Mouse (Mus musculus) embryonic facial prominence, embryonic 14.5 days (tissue): ENCODE measurements around the gene Cacnb4. TPM values are rescaled to one million over a fixed set of nuclear protein-coding genes. Genes with fewer than 3 reads are reported as not detected.

ENCODE experiments used
- ATAC-seq: fragments of 200-750 bp; cut with Nextera tagmentation; 2 replicates; pipeline ENCODE4 v1.8.0; 2017; ENCODE audit warnings: low read depth, moderate number of reproducible peaks, moderate TSS enrichment
- DNase-seq: peaks from one replicate; pipeline ENCODE4 v3.0.0-alpha.2; 2015; ENCODE audit warnings: low spot score
- H3K27ac ChIP-seq: fragments of 300-500 bp; sonication (generic); replicated peaks from 2 replicates; pipeline ENCODE4 v1.5.1; 2014; ENCODE audit warnings: low read depth, mild to moderate bottlenecking, low read length, moderate library complexity
- H3K27me3 ChIP-seq: fragments of 300-500 bp; sonication (generic); replicated peaks from 2 replicates; pipeline ENCODE4 v1.6.1; 2014; ENCODE audit warnings: low read length; ENCODE audit not compliant: control insufficient read depth, insufficient read depth
- H3K36me3 ChIP-seq: fragments of 300-500 bp; sonication (generic); 2 replicates; pipeline ENCODE4 v1.6.1; 2014; ENCODE audit warnings: low read length, mixed read lengths; ENCODE audit not compliant: control insufficient read depth, insufficient read depth
- H3K4me1 ChIP-seq: fragments of 300-500 bp; sonication (generic); 2 replicates; pipeline ENCODE4 v1.6.1; 2014; ENCODE audit warnings: antibody characterized with exemption, low read length; ENCODE audit not compliant: control insufficient read depth, insufficient read depth
- H3K4me2 ChIP-seq: fragments of 300-500 bp; sonication (generic); 2 replicates; pipeline ENCODE4 v1.6.1; 2014; ENCODE audit warnings: low read depth, mild to moderate bottlenecking, low read length, moderate library complexity, mixed read lengths
- H3K4me3 ChIP-seq: fragments of 300-500 bp; sonication (generic); 2 replicates; pipeline ENCODE4 v1.5.1; 2014; ENCODE audit warnings: low read depth, mild to moderate bottlenecking, low read length
- H3K9ac ChIP-seq: fragments of 300-500 bp; sonication (generic); 2 replicates; pipeline ENCODE4 v1.6.1; 2014; ENCODE audit warnings: low read depth, mild to moderate bottlenecking, low read length, moderate library complexity, mixed read lengths
- H3K9me3 ChIP-seq: fragments of 300-500 bp; sonication (generic); 2 replicates; pipeline ENCODE4 v1.6.1; 2016; ENCODE audit warnings: low read length; ENCODE audit not compliant: control insufficient read depth
- WGBS: fragments of 180-500 bp; shearing (Covaris S2); extraction: QIAGEN DNeasy Blood & Tissue Kit; methylation state at CpG from one replicate; pipeline ENCODE4 v1.1.7; 2014; 5-methylcytosine and 5-hydroxymethylcytosine counted together
- polyA plus RNA-seq: library from polyadenylated mRNA; unstranded; fragments of >200 nt; fragmentation: Nextera tagmentation; extraction: Ambion mirVana; gene quantifications from 2 replicates; pipeline ENCODE4 v1.2.1, GENCODE M21; 2014

The Cacnb4 gene
- 1.4 and 3.1 TPM in 2 replicates for polyA plus RNA-seq

DNA sequence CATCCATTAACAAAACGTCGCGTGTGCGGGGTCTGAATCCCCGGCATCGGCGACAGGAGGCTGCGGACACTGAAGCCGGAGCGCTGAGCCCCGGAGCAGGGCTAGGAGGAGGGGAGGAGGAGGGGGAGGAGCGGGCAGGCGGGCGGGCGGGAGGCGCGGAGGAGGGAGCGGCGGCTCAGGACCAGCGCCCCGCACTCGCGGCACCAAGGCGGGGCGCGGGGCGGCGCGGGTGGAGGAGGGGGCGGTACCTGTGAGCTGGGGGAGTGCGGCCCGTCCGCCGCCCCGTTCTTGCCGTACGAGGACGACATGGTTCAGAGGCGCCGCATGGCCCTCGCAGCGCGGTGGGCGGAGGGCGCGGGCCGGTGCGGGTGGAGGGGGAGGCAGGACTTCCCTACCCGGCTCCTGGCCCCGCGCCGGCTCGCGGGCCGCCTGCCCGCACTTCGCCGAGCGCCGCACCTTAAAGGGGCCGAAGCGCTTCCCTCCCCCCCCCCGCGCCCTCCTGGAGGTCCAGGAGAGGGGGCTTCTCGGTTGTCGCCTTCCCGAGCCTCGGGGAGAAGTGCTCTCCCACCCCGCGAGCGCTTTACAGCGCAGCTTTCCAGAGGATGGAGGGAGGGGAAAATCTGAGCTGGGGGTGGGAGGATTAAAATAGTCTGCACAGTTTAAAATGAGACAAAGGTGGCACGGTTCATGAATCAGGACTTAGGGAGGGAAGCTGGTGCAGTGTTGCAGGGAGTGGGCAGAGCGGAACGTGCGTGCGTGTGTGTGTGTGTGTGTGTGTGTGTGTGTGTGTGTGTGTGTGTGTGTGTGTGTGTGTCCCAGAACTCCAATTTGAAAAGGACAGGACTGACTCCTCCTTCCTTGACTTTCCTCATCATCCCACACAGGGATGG lies at the start of gene Cacnb4:
TSS of gene Cacnb4 (minus strand) at position 809 of the 890 bp plus-strand sequence.
- peak within 1 kb of the TSS; percentile 96 for H3K4me2 ChIP-seq
- H3K27me3 ChIP-seq = peaks cover 19% of the 10 kb centered on the region
- no peaks in the 10 kb centered on the region for H3K36me3 ChIP-seq
- H3K4me3 ChIP-seq = peak within 1 kb of the TSS; percentile 68
- H3K9ac ChIP-seq = peak within 1 kb of the TSS; percentile 72
- H3K9me3 ChIP-seq = no peaks in the 10 kb centered on the region
- under 1% methylated on average over 17 of the region's 77 CpGs for WGBS
- peak; percentile 68 for DNase-seq
- no peak within 1 kb of the TSS for H3K27ac ChIP-seq
- peak; percentile 82 for ATAC-seq
- peaks cover 13% of the 10 kb centered on the region for H3K4me1 ChIP-seq

DNA sequence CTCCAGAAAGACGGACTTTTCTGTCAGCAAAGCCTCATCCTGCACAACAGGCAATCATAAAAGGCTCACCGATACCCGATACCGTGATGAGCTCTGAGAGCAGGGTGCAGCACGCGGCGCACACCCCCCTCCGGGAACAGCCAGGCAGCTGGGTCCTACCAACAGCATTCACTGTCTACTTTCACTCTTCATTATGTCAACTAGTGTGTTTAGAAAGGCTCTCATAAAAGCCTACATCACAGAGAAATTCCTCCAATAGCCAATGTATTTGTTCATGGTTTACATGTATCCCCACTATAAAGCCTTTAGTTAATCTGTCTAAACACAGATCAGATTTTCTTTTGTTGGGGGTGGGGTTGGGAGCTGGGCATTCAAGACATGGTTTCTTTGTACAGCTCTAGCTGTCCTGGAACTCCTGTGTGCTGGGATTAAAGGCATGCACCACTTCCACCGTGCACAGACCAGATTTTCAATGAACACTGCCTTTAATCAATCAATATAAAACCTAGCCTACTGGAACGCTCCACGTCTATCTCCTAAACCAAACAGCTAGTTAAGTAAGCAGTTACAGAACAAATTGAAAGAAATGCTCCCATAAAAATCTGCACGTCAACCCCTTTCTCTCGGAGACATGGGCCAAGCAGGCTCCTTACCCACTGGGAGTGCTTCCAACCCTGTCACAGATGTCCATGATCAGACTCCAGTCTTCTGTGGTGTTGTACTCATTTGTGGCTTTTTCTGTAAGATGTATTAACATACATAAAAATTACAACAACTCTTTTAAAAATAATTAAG lies 43.8 kb upstream of the Cacnb4 start:
- Histone ChIP-seq H3K36me3 (peaks cover 7% of the 10 kb centered on the region; the same call in 1 of the 2 replicates), H3K27me3 (no peaks in the 10 kb centered on the region), H3K27ac (no peak overlapping the region), H3K4me2 (peak overlapping the region; percentile 7; the same call in 1 of the 2 replicates), H3K9me3 (no peaks in the 10 kb centered on the region), H3K4me3 (no peak overlapping the region), H3K9ac (no peak overlapping the region), H3K4me1 (no peaks in the 10 kb centered on the region)
- ATAC-seq = peak; percentile 86
- DNase-seq = peak; percentile 44
- WGBS = 48% methylated on average over 13 of the region's 13 CpGs

GRCm38 (mm10) chr2:52717076-52717475 lies 40.4 kb upstream of the Cacnb4 start:
- H3K4me3 ChIP-seq = no peak overlapping the region
- WGBS = 89% methylated on average over 5 of the region's 5 CpGs
- no peaks in the 10 kb centered on the region for H3K4me1 ChIP-seq
- DNase-seq (no peak), ATAC-seq (no peak)
- H3K9ac ChIP-seq = no peak overlapping the region
- no peak overlapping the region for H3K4me2 ChIP-seq
- H3K36me3 ChIP-seq = peaks cover 29% of the 10 kb centered on the region
- H3K27ac ChIP-seq = no peak overlapping the region
- no peaks in the 10 kb centered on the region for H3K27me3 ChIP-seq
- H3K9me3 ChIP-seq = no peaks in the 10 kb centered on the region

DNA sequence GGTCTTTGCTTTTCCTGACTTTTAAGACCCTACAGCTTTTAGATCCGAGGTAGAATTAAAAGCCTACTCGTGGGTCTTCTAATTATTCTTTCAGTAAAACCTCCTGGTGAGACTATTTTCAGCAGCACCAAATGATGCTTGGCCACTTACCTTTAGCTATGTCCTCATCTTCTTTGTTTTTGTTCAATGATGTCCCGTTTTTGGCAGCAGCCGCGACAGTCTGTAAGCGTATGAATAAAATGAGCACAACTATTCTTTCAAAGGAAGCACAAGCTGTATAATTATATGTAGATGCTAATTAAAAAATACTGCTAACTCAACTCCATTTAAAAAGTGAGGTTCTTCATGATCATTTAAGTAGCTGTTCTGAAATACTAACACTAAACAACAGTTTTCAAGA lies 38.9 kb upstream of the Cacnb4 start:
- Histone ChIP-seq H3K9ac (no peak overlapping the region), H3K4me2 (no peak overlapping the region), H3K36me3 (peaks cover 30% of the 10 kb centered on the region), H3K27me3 (no peaks in the 10 kb centered on the region), H3K4me1 (no peaks in the 10 kb centered on the region), H3K4me3 (no peak overlapping the region), H3K9me3 (no peaks in the 10 kb centered on the region), H3K27ac (no peak overlapping the region)
- DNase-seq = no peak
- 90% methylated on average over 6 of the region's 6 CpGs for WGBS
- no peak for ATAC-seq

GRCm38 (mm10) chr2:52714111-52714510 lies 37.5 kb upstream of the Cacnb4 start:
- Histone ChIP-seq H3K4me2 (no peak overlapping the region), H3K36me3 (peaks cover 45% of the 10 kb centered on the region), H3K27me3 (no peaks in the 10 kb centered on the region), H3K4me1 (no peaks in the 10 kb centered on the region), H3K27ac (no peak overlapping the region), H3K4me3 (no peak overlapping the region), H3K9ac (no peak overlapping the region), H3K9me3 (no peaks in the 10 kb centered on the region)
- 98% methylated on average over 4 of the region's 4 CpGs for WGBS
- DNase-seq (no peak), ATAC-seq (no peak)

GRCm38 (mm10) chr2:52710804-52711203 lies 34.2 kb upstream of the Cacnb4 start:
- ATAC-seq (no peak), DNase-seq (no peak)
- no peaks in the 10 kb centered on the region for H3K9me3 ChIP-seq
- H3K4me2 ChIP-seq = no peak overlapping the region
- no peak overlapping the region for H3K4me3 ChIP-seq
- H3K4me1 ChIP-seq = no peaks in the 10 kb centered on the region
- H3K9ac ChIP-seq = no peak overlapping the region
- no peak overlapping the region for H3K27ac ChIP-seq
- WGBS = 79% methylated on average over 2 of the region's 2 CpGs
- no peaks in the 10 kb centered on the region for H3K27me3 ChIP-seq
- H3K36me3 ChIP-seq = peaks cover 58% of the 10 kb centered on the region

DNA sequence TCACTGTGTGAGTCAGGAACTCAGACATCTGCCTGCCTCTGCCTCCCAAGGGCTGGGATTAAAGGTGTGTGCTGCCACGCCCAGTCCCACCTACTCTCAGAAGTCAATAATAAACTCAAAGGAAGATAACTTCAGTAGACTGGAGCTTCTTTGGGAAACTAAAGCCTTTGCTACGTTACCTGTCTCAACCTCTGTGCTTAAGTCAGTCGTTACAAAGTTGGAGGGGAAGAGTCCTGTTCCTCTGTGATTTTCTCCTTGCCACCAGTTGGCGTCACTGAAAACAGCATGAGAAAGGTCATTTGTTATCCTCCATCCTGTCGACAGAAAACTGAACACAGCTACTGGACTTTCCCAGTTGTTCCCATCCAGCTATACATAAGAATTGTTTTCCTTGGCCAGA lies 32.8 kb upstream of the Cacnb4 start:
- no peaks in the 10 kb centered on the region for H3K9me3 ChIP-seq
- DNase-seq (no peak), ATAC-seq (no peak)
- H3K9ac ChIP-seq = no peak overlapping the region
- no peak overlapping the region for H3K27ac ChIP-seq
- H3K36me3 ChIP-seq = peaks cover 62% of the 10 kb centered on the region
- H3K4me2 ChIP-seq = no peak overlapping the region
- H3K4me3 ChIP-seq = no peak overlapping the region
- 95% methylated on average over 5 of the region's 5 CpGs for WGBS
- no peaks in the 10 kb centered on the region for H3K27me3 ChIP-seq
- no peaks in the 10 kb centered on the region for H3K4me1 ChIP-seq

DNA sequence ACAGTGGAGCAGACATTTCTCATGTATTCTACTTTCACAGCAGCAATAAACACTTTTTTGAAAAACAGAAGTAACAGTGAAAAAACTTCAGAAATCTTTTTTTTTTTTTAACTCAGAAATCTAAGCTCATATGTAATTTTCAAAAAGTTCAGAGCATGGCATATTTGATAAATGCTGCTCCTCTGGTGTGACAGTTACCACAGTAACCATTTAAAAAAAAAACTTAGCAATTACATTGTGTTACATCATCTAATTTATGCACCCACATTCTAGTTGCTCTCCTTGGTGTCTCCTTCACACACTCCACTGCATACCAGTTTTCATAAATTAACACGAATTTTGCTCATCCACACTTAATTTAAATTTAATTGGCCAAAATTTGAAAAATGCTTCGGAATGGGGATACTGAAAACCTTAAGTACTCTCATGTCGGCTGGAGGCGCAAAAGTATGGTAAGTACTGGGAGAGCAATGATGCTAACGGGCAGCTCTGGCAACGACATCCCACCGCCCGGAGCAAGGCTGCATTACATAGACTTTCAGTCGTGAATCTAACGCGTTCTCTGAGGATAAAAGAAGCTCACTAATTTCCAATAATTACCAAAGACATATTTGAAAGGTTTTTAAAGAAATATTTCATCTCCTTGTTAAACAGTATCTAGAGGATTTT lies 24.9 kb upstream of the Cacnb4 start:
- H3K4me1 ChIP-seq = no peaks in the 10 kb centered on the region
- no peak overlapping the region for H3K4me2 ChIP-seq
- H3K27me3 ChIP-seq = no peaks in the 10 kb centered on the region
- H3K4me3 ChIP-seq = no peak overlapping the region
- DNase-seq (no peak), ATAC-seq (no peak)
- no peak overlapping the region for H3K9ac ChIP-seq
- 87% methylated on average over 11 of the region's 11 CpGs for WGBS
- H3K36me3 ChIP-seq = peaks cover 40% of the 10 kb centered on the region
- H3K9me3 ChIP-seq = no peaks in the 10 kb centered on the region
- no peak overlapping the region for H3K27ac ChIP-seq
